Mouse (Mus musculus): ENCODE data around the gene Itga5. TPM values are rescaled to one million over a fixed set of nuclear protein-coding genes. Genes with fewer than 3 reads are reported as not detected.

Gene Itga5
- polyA plus RNA-seq, 1 experiment from 2014 or later, result 48.6 TPM

GRCm38 (mm10) chr15:103305792-103306645 lies 60.5 kb downstream of the Itga5 start:
- no peak for DNase-seq (ENCODE audit: low read depth, low spot score)
- no peak for ATAC-seq
- H3K27me3 ChIP-seq, result no peaks in the 10 kb centered on the region
- in situ Hi-C loops (cut with MboI; ENCODE audit: low pct_unique_long_range_greater_than_20kb), result loop anchor here (5.0 to 10.0 kb wide), 3 partner anchors 54 to 341 kb away; partner anchors contain the start of genes Hoxc10 and Hoxc5
- CTCF ChIA-PET, result interaction anchor here (0.7 to 8.7 kb wide), 21 partner anchors 9 to 123 kb away, joined by 3 to 116 read pairs (median 7); partner anchors contain the start of gene Copz1
- POLR2A ChIA-PET, result interaction anchor here (0.6 to 1.7 kb wide), 4 partner anchors 13 to 59 kb away, joined by 3 to 11 read pairs (median 4); no protein-coding TSS in a partner anchor
- no peak for TF ChIP-seq CTCF (IDR thresholded peaks at IDR 0.05)

- H3K27me3 ChIP-seq, result no peaks in the 10 kb centered on the region
- DNase-seq (ENCODE audit: low read depth, low spot score) (peak; percentile 83), ATAC-seq (peak; percentile 68)
- ChIA-PET POLR2A (interaction anchor here (0.6 to 1.7 kb wide), 4 partner anchors 12 to 20 kb away, joined by 3 to 11 read pairs (median 4); no protein-coding TSS in a partner anchor), CTCF (interaction anchor here (0.9 to 8.7 kb wide), 10 partner anchors 10 to 122 kb away, joined by 4 to 116 read pairs (median 9); partner anchors contain the start of gene Copz1)
- in situ Hi-C loops (cut with MboI; ENCODE audit: low pct_unique_long_range_greater_than_20kb), result loop anchor here (5.0 to 10.0 kb wide), 3 partner anchors 53 to 340 kb away; partner anchors contain the start of genes Hoxc10 and Hoxc5
- TF ChIP-seq CTCF (IDR thresholded peaks at IDR 0.05), result no peak
Measured at GRCm38 (mm10) chr15:103305070-103305678, 61.4 kb downstream of the Itga5 start.

GRCm38 (mm10) chr15:103304616-103304969 lies 62.0 kb downstream of the Itga5 start:
- DNase-seq (ENCODE audit: low read depth, low spot score) (no peak), ATAC-seq (no peak)
- CTCF ChIA-PET, result interaction anchor here (1.6 to 8.7 kb wide), 5 partner anchors 11 to 120 kb away, joined by 5 to 116 read pairs (median 10); no protein-coding TSS in a partner anchor
- H3K27me3 ChIP-seq, result no peaks in the 10 kb centered on the region
- no peak for TF ChIP-seq CTCF (IDR thresholded peaks at IDR 0.05)
- POLR2A ChIA-PET, result interaction anchor here (0.6 to 1.7 kb wide), 4 partner anchors 12 to 20 kb away, joined by 3 to 11 read pairs (median 4); no protein-coding TSS in a partner anchor
- in situ Hi-C loops (cut with MboI; ENCODE audit: low pct_unique_long_range_greater_than_20kb), result loop anchor here (10.0 kb wide), 1 partner anchor 340 kb away; the partner anchor contains the start of genes Hoxc10 and Hoxc5

- ATAC-seq (no peak), DNase-seq (ENCODE audit: low read depth, low spot score) (no peak)
- ChIA-PET POLR2A (interaction anchor here (0.6 to 1.7 kb wide), 2 partner anchors 15 to 19 kb away, joined by 3 to 11 read pairs; no protein-coding TSS in a partner anchor), CTCF (interaction anchor here (1.5 to 8.7 kb wide), 3 partner anchors 9 to 21 kb away, joined by 3 to 116 read pairs (median 10); no protein-coding TSS in a partner anchor)
- TF ChIP-seq CTCF (IDR thresholded peaks at IDR 0.05), result no peak
- in situ Hi-C loops (cut with MboI; ENCODE audit: low pct_unique_long_range_greater_than_20kb), result loop anchor here (10.0 kb wide), 1 partner anchor 339 kb away; the partner anchor contains the start of genes Hoxc10 and Hoxc5
- no peaks in the 10 kb centered on the region for H3K27me3 ChIP-seq
Measured at GRCm38 (mm10) chr15:103303916-103304615, 62.5 kb downstream of the Itga5 start.

DNA sequence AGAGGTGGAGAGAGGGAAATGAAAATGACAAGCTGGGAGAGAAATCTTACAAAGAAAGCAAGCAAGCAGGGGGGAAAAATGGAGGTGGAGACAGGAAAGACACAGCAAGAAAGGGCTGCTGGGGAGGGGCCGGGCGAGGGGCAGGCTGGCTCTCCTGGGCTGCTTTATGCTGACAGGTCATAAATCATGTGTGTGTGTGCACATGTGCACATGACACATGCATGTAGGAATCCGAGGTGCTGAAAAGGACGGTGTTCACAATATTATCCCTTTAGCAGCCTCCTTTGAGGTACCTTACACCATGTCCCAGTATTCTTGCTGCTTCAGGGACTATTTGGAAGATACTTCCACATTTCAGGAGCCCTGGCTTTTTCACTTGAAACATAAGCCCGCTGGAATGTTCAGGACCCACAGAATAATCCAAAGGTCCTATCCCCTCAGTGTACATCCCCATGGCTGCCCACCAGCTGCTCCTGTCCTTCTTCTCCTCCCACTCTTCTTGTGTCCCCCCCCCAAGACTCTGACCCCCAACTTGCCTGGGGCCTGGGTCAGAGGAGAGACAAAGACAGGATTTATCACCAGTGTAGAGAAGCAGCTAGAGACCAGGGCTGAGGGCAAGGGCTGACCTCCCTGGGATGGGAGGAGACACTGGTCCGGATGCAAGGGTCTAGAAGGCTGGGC lies 64.1 kb downstream of the Itga5 start:
- H3K27me3 ChIP-seq, result no peaks in the 10 kb centered on the region
- in situ Hi-C loops (cut with MboI; ENCODE audit: low pct_unique_long_range_greater_than_20kb), result loop anchor here (10.0 kb wide), 1 partner anchor 338 kb away; the partner anchor contains the start of genes Hoxc10 and Hoxc5
- POLR2A ChIA-PET, result no interaction called here
- ATAC-seq (no peak), DNase-seq (ENCODE audit: low read depth, low spot score) (no peak)
- CTCF ChIA-PET, result interaction anchor here (1.5 to 1.9 kb wide), 2 partner anchors 8 to 10 kb away, joined by 3 to 4 read pairs; no protein-coding TSS in a partner anchor
- TF ChIP-seq CTCF (IDR thresholded peaks at IDR 0.05), result no peak

DNA sequence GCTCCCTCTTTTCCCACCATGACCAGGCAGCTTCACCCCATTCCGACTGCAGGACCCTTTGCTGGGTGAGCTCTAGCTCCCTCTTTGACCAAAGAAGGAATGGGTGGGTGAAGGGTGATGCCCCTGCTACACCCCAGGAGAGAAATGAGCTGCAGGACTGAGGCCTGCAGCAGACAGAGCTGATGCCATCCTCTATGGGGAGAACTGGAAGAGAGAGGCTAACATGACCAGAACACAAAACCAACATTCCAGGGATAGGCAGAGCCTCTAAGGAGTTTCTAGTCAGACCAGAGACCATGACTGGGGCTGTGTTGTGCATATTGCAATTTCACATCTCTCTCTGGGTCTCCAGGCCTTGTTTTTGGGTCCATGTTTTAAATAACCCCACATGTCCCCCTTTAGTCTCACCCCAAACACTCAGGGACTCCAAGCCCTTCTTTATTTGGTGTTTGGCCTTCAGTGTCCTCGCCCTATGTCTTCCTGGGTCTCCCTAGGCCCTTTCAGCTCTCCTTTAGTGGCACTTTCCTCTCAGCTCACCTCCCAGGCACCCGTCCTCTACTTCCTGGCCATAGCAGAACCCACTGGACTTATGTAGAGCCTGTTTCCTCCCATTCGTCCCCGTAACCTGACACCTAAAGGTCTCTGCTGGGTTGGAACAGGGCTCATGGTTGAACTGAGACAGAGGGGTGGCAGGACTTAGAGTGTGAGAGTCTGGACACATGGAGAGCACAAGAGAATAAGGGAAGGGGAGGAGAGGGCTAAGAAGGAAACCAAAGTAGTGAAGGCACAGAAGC lies 64.8 kb downstream of the Itga5 start:
- in situ Hi-C loops (cut with MboI; ENCODE audit: low pct_unique_long_range_greater_than_20kb), result loop anchor here (10.0 kb wide), 1 partner anchor 337 kb away; the partner anchor contains the start of genes Hoxc10 and Hoxc5
- POLR2A ChIA-PET, result no interaction called here
- no peak for DNase-seq (ENCODE audit: low read depth, low spot score)
- CTCF ChIA-PET, result interaction anchor here (1.9 to 2.6 kb wide), 2 partner anchors 9 to 16 kb away, joined by 4 to 9 read pairs; no protein-coding TSS in a partner anchor
- ATAC-seq, result no peak
- no peak for TF ChIP-seq CTCF (IDR thresholded peaks at IDR 0.05)
- no peaks in the 10 kb centered on the region for H3K27me3 ChIP-seq

DNA sequence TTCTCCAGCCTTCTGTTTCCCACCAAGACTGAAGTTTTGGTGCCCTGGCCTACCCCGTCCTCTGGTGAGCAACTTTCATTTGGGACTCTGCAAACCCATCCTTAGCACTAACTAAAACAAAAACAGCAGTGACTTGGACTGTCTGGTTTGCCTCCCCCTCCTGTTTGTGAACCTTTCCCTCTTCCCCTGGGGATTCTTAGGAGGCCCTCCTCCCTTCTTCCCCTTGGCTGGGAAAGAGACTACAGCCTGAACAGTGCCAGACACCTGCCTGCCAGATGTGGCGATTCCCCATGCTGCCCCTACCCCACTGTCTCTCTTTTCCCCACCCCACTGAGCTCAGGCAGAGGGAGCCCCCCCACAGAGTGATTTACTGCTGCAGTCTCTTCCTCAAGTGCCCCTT lies 65.5 kb downstream of the Itga5 start:
- ChIA-PET POLR2A (no interaction called here), CTCF (interaction anchor here (1.9 to 2.6 kb wide), 2 partner anchors 8 to 16 kb away, joined by 4 to 9 read pairs; no protein-coding TSS in a partner anchor)
- no peaks in the 10 kb centered on the region for H3K27me3 ChIP-seq
- no peak for DNase-seq (ENCODE audit: low read depth, low spot score)
- in situ Hi-C loops (cut with MboI; ENCODE audit: low pct_unique_long_range_greater_than_20kb), result loop anchor here (10.0 kb wide), 1 partner anchor 336 kb away; the partner anchor contains the start of genes Hoxc10 and Hoxc5
- TF ChIP-seq CTCF (IDR thresholded peaks at IDR 0.05), result no peak
- ATAC-seq, result no peak

- H3K27me3 ChIP-seq, result no peaks in the 10 kb centered on the region
- ATAC-seq, result no peak
- in situ Hi-C loops (cut with MboI; ENCODE audit: low pct_unique_long_range_greater_than_20kb), result loop anchor here (10.0 kb wide), 1 partner anchor 336 kb away; the partner anchor contains the start of genes Hoxc10 and Hoxc5
- ChIA-PET CTCF (interaction anchor here (2.6 kb wide), 1 partner anchor 15 kb away, joined by 9 read pairs; no protein-coding TSS in a partner anchor), POLR2A (no interaction called here)
- DNase-seq (ENCODE audit: low read depth, low spot score), result no peak
- TF ChIP-seq CTCF (IDR thresholded peaks at IDR 0.05), result no peak
Measured at GRCm38 (mm10) chr15:103300560-103300959, 66.0 kb downstream of the Itga5 start.

Data from Patski (cell line).